Mouse (Mus musculus): Measurements from ENCODE around the gene Jph3. TPM values are rescaled to one million over a fixed set of nuclear protein-coding genes. Genes with fewer than 3 reads are reported as not detected.

The Jph3 gene
- polyA plus RNA-seq, 2 experiments: 0.19 to 0.25 TPM

DNA sequence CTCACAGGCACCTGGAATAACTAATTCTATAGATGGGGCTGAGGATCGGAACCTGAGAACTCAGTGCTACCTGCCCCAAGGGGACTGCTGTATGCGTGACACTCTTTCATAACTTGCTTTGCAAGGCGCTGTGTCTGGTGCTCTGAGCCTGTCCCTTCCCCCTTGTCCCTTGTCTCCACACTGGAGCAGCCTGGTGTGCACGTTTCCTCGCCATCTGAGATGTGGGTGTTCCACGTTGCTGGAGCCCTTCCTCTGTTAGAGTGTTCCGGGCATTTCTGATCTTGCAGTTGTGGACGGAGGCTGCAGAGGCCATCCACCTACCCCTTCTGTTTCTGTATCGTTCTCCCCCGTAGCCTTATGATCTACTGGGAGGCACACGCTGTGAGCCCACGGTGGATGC, 29.0 kb downstream of the Jph3 start:
- no peak overlapping the region for H3K9ac ChIP-seq (ENCODE audit: low read depth, low read length, severe bottlenecking)
- no peak overlapping the region for H3K4me3 ChIP-seq (replicated peaks; ENCODE audit: low read length)
- no peak for DNase-seq (ENCODE audit: low spot score)
- 79% methylated on average over 12 of the region's 12 CpGs for WGBS
- no peaks in the 10 kb centered on the region for H3K4me1 ChIP-seq (ENCODE audit: control insufficient read depth, insufficient read depth, low read length)
- TF ChIP-seq POLR2A (IDR thresholded peaks at IDR 0.05; ENCODE audit: borderline replicate concordance, extremely low read depth, insufficient read depth, insufficient read length): no peak
- H3K4me2 ChIP-seq (replicated peaks; ENCODE audit: low read depth, low read length, severe bottlenecking): no peak overlapping the region
- H3K9me3 ChIP-seq (ENCODE audit: control insufficient read depth, low read length): no peaks in the 10 kb centered on the region
- no peaks in the 10 kb centered on the region for H3K36me3 ChIP-seq (ENCODE audit: control insufficient read depth, insufficient read depth, low read length)
- no peak overlapping the region for H3K27ac ChIP-seq (replicated peaks; ENCODE audit: low read depth, low read length)
- ATAC-seq (ENCODE audit: low FRiP score, low read depth): no peak
- H3K27me3 ChIP-seq (ENCODE audit: control insufficient read depth, insufficient read depth, low read length): no peaks in the 10 kb centered on the region

GRCm38 (mm10) chr8:121760484-121760883, 31.1 kb downstream of the Jph3 start:
- 76% methylated on average over 7 of the region's 7 CpGs for WGBS
- ATAC-seq (ENCODE audit: low FRiP score, low read depth): no peak
- Histone ChIP-seq H3K36me3 (ENCODE audit: control insufficient read depth, insufficient read depth, low read length) (no peaks in the 10 kb centered on the region), H3K9me3 (ENCODE audit: control insufficient read depth, low read length) (no peaks in the 10 kb centered on the region), H3K4me2 (replicated peaks; ENCODE audit: low read depth, low read length, severe bottlenecking) (no peak overlapping the region), H3K27me3 (ENCODE audit: control insufficient read depth, insufficient read depth, low read length) (no peaks in the 10 kb centered on the region), H3K4me3 (replicated peaks; ENCODE audit: low read length) (no peak overlapping the region), H3K4me1 (ENCODE audit: control insufficient read depth, insufficient read depth, low read length) (no peaks in the 10 kb centered on the region), H3K27ac (replicated peaks; ENCODE audit: low read depth, low read length) (no peak overlapping the region), H3K9ac (ENCODE audit: low read depth, low read length, severe bottlenecking) (no peak overlapping the region)
- no peak for DNase-seq (ENCODE audit: low spot score)
- TF ChIP-seq POLR2A (IDR thresholded peaks at IDR 0.05; ENCODE audit: borderline replicate concordance, extremely low read depth, insufficient read depth, insufficient read length): no peak

DNA sequence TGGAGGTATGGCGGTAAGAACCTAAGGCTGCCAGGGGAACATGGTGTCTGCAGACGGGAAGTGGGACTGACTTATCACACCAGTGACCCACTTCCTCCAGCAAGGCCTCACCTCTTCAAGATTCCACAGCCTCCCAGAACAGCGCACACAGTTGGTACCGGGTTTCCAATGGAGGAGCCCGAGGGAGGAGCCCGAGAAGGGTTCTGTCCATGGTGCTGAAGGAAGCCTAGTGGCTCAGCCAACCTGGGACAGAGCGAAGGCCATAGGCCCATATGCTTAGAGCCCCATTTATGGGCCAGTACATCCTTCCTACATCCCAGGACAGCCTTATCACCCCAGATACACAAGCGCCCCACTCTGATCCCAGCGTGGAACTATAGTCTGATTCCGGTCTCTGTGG, 32.1 kb downstream of the Jph3 start:
- Histone ChIP-seq H3K9me3 (ENCODE audit: control insufficient read depth, low read length) (no peaks in the 10 kb centered on the region), H3K4me1 (ENCODE audit: control insufficient read depth, insufficient read depth, low read length) (no peaks in the 10 kb centered on the region), H3K27me3 (ENCODE audit: control insufficient read depth, insufficient read depth, low read length) (no peaks in the 10 kb centered on the region), H3K4me2 (replicated peaks; ENCODE audit: low read depth, low read length, severe bottlenecking) (no peak overlapping the region), H3K27ac (replicated peaks; ENCODE audit: low read depth, low read length) (no peak overlapping the region), H3K4me3 (replicated peaks; ENCODE audit: low read length) (no peak overlapping the region), H3K9ac (ENCODE audit: low read depth, low read length, severe bottlenecking) (no peak overlapping the region), H3K36me3 (ENCODE audit: control insufficient read depth, insufficient read depth, low read length) (no peaks in the 10 kb centered on the region)
- DNase-seq (ENCODE audit: low spot score) (peak; percentile 78), ATAC-seq (ENCODE audit: low FRiP score, low read depth) (no peak)
- WGBS: 33% methylated on average over 10 of the region's 10 CpGs
- no peak for TF ChIP-seq POLR2A (IDR thresholded peaks at IDR 0.05; ENCODE audit: borderline replicate concordance, extremely low read depth, insufficient read depth, insufficient read length)

- H3K36me3 ChIP-seq (ENCODE audit: control insufficient read depth, insufficient read depth, low read length): no peaks in the 10 kb centered on the region
- H3K4me2 ChIP-seq (replicated peaks; ENCODE audit: low read depth, low read length, severe bottlenecking): no peak overlapping the region
- H3K4me1 ChIP-seq (ENCODE audit: control insufficient read depth, insufficient read depth, low read length): no peaks in the 10 kb centered on the region
- ATAC-seq (ENCODE audit: low FRiP score, low read depth): peak; percentile 47; the same call in 1 of the 2 replicates
- no peaks in the 10 kb centered on the region for H3K27me3 ChIP-seq (ENCODE audit: control insufficient read depth, insufficient read depth, low read length)
- no peak overlapping the region for H3K9ac ChIP-seq (ENCODE audit: low read depth, low read length, severe bottlenecking)
- peak; percentile 7 for DNase-seq (ENCODE audit: low spot score)
- H3K27ac ChIP-seq (replicated peaks; ENCODE audit: low read depth, low read length): no peak overlapping the region
- H3K9me3 ChIP-seq (ENCODE audit: control insufficient read depth, low read length): no peaks in the 10 kb centered on the region
- 40% methylated on average over 7 of the region's 7 CpGs for WGBS
- no peak overlapping the region for H3K4me3 ChIP-seq (replicated peaks; ENCODE audit: low read length)
- no peak for TF ChIP-seq POLR2A (IDR thresholded peaks at IDR 0.05; ENCODE audit: borderline replicate concordance, extremely low read depth, insufficient read depth, insufficient read length)
These were observed 33.7 kb downstream of the Jph3 start for GRCm38 (mm10) chr8:121762999-121763699.

DNA sequence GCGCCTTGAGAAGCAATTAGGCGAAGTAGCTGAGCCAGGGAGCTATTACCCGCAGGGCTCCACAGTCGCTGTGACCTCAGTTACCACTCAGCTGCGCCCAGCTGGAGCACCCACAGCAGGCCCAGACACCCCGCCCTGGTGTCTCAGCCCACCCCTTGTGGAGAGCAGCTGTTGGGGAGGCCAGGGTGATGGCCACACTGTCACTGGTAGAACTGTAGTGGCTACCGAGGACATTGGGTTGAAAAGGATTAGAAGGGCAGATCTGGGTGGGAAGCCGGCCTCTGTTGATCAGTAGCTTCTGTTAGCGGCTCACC, 34.2 kb downstream of the Jph3 start:
- 51% methylated on average over 9 of the region's 9 CpGs for WGBS
- ATAC-seq (ENCODE audit: low FRiP score, low read depth) (no peak), DNase-seq (ENCODE audit: low spot score) (no peak)
- Histone ChIP-seq H3K4me3 (replicated peaks; ENCODE audit: low read length) (no peak overlapping the region), H3K4me2 (replicated peaks; ENCODE audit: low read depth, low read length, severe bottlenecking) (no peak overlapping the region), H3K27ac (replicated peaks; ENCODE audit: low read depth, low read length) (no peak overlapping the region), H3K9ac (ENCODE audit: low read depth, low read length, severe bottlenecking) (no peak overlapping the region), H3K4me1 (ENCODE audit: control insufficient read depth, insufficient read depth, low read length) (no peaks in the 10 kb centered on the region), H3K27me3 (ENCODE audit: control insufficient read depth, insufficient read depth, low read length) (no peaks in the 10 kb centered on the region), H3K9me3 (ENCODE audit: control insufficient read depth, low read length) (no peaks in the 10 kb centered on the region), H3K36me3 (ENCODE audit: control insufficient read depth, insufficient read depth, low read length) (no peaks in the 10 kb centered on the region)
- no peak for TF ChIP-seq POLR2A (IDR thresholded peaks at IDR 0.05; ENCODE audit: borderline replicate concordance, extremely low read depth, insufficient read depth, insufficient read length)

Measured in limb, embryonic 14.5 days (tissue).